Comparison of ENCODE assay signal across 8 mouse cellular contexts in genomic region chr6:81975971-81976621, GRCm38 (mm10). TPM values are rescaled to one million over a fixed set of nuclear protein-coding genes. Genes with fewer than 3 reads are reported as not detected.
A peak's percentile ranks its signal among the peaks of the same experiment; 100 is the strongest.
DNase-seq lines count a peak whose midpoint lies in the region; ATAC-seq and TF ChIP-seq lines count a peak whose summit lies in the region.

No protein-coding gene starts in this region.

- no peak overlapping the region for H3K4me3 ChIP-seq in heart, embryonic 11.5 days (ENCODE audit: low read depth, low read length)
- H3K4me3 ChIP-seq in kidney, adult 2 months (ENCODE audit: insufficient read depth, low read depth, low read length), result no peak overlapping the region
- H3K4me3 ChIP-seq in limb, embryonic 10.5 days, result no peak overlapping the region

- H3K27ac ChIP-seq in heart, embryonic 11.5 days (ENCODE audit: low read depth, low read length), result no peak overlapping the region
- no peak overlapping the region for H3K27ac ChIP-seq in kidney, adult 2 months (ENCODE audit: insufficient read depth, low read depth, low read length)
- no peak overlapping the region for H3K27ac ChIP-seq in limb, embryonic 10.5 days

- DNase-seq in heart, adult 11 months, result peak; percentile 88
- peak; percentile 59 for DNase-seq in gastrocnemius, postnatal 14 days
- DNase-seq in kidney, adult 2 months, result peak; percentile 82
- peak; percentile 83 for DNase-seq in limb, embryonic 10.5 days (ENCODE audit: low spot score)
- DNase-seq in naive thymus-derived CD4-positive, alpha-beta T cell, adult 2 months (ENCODE audit: low read depth), result peak; percentile 72
- DNase-seq in spleen, postnatal 4 days (ENCODE audit: low spot score in 2 of 2), result peak; percentile 55 to 77

- H3K27me3 ChIP-seq in heart, embryonic 11.5 days (ENCODE audit: control insufficient read depth, insufficient read depth, low read length), result no peaks in the 10 kb centered on the region
- no peaks in the 10 kb centered on the region for H3K27me3 ChIP-seq in kidney, adult 2 months (replicated peaks; ENCODE audit: control insufficient read depth, insufficient read depth, low read length)
- H3K27me3 ChIP-seq in limb, embryonic 10.5 days (ENCODE audit: low read depth, poor library complexity, severe bottlenecking), result no peaks in the 10 kb centered on the region

- H3K9ac ChIP-seq in heart, embryonic 11.5 days (ENCODE audit: low read depth, low read length), result no peak overlapping the region

- TF ChIP-seq CTCF in kidney, adult 2 months (conservative IDR thresholded peaks at IDR 0.05; ENCODE audit: insufficient read depth, insufficient read length, low read depth, low read length), result peak; percentile 93

- no peak for ATAC-seq in heart, embryonic 11.5 days (replicated peaks; ENCODE audit: insufficient number of reproducible peaks, low FRiP score, low TSS enrichment)
- peak; percentile 95 for ATAC-seq in common myeloid progenitor, adult 5-6 weeks (replicated peaks; ENCODE audit: low read depth, poor library complexity, severe bottlenecking)

- H3K4me1 ChIP-seq in heart, embryonic 11.5 days (ENCODE audit: control insufficient read depth, insufficient read depth, low read length), result no peaks in the 10 kb centered on the region
- no peaks in the 10 kb centered on the region for H3K4me1 ChIP-seq in kidney, adult 2 months (ENCODE audit: control insufficient read depth, insufficient read depth, low read length)
- no peaks in the 10 kb centered on the region for H3K4me1 ChIP-seq in limb, embryonic 10.5 days

- no peak overlapping the region for H3K4me2 ChIP-seq in heart, embryonic 11.5 days

- WGBS in heart, embryonic 11.5 days (ENCODE audit: insufficient replicate concordance), result 35% methylated on average over 7 of the region's 7 CpGs
- 37% methylated on average over 7 of the region's 7 CpGs for WGBS in kidney, adult 2 months
- 37% methylated on average over 7 of the region's 7 CpGs for WGBS in limb, embryonic 10.5 days

- no peak for TF ChIP-seq POLR2A in kidney, adult 2 months (IDR thresholded peaks at IDR 0.05; ENCODE audit: low read depth, low read length)

- intact Hi-C loops in gastrocnemius, postnatal 14 days (cut with DNase I; ENCODE audit: low total_unique reads), result loop anchor here (10.0 kb wide), 1 partner anchor 729 kb away; the partner anchor contains the start of gene Pole4

- H3K36me3 ChIP-seq in heart, embryonic 11.5 days (ENCODE audit: control insufficient read depth, insufficient read depth, low read length), result no peaks in the 10 kb centered on the region
- H3K36me3 ChIP-seq in kidney, adult 2 months (ENCODE audit: control insufficient read depth, insufficient read depth, low read length), result no peaks in the 10 kb centered on the region
- H3K36me3 ChIP-seq in limb, embryonic 10.5 days, result no peaks in the 10 kb centered on the region

- no peaks in the 10 kb centered on the region for H3K9me3 ChIP-seq in heart, embryonic 11.5 days (replicated peaks; ENCODE audit: control insufficient read depth, low read length)
- H3K9me3 ChIP-seq in limb, embryonic 10.5 days (replicated peaks), result no peaks in the 10 kb centered on the region

RNA-seq across cellular contexts. Expression of gene Mrpl19, which starts 10.3 kb away (rescaled TPM):
- polyA plus RNA-seq in heart, embryonic 11.5 days (2014; fragmentation: Nextera tagmentation; extraction: Ambion mirVana), result 73.6 and 80.0 TPM in 2 replicates
- total RNA-seq in common myeloid progenitor, adult 5-6 weeks (2017), result 17.3 and 27.5 TPM in 2 replicates
- 10 to 100 TPM; 24.2 to 24.7 TPM for total RNA-seq in gastrocnemius, postnatal 14 days (2021)
- 4.2 and 4.6 TPM in 2 replicates for polyA plus RNA-seq in kidney, adult 2 months (2012; rRNA removed)
- polyA plus RNA-seq in limb, embryonic 10.5 days (2016; fragmentation: Nextera tagmentation; extraction: Ambion mirVana), result 62.9 and 75.7 TPM in 2 replicates

RNA-seq across cellular contexts. Expression of gene Gcfc2, which starts 52.6 kb away (rescaled TPM):
- 7.8 and 9.0 TPM in 2 replicates for polyA plus RNA-seq in heart, embryonic 11.5 days (2014; fragmentation: Nextera tagmentation; extraction: Ambion mirVana)
- total RNA-seq in common myeloid progenitor, adult 5-6 weeks (2017), result 25.7 and 31.8 TPM in 2 replicates
- total RNA-seq in gastrocnemius, postnatal 14 days (2021), result 1 to 10 TPM; 2.5 to 2.8 TPM
- polyA plus RNA-seq in kidney, adult 2 months (2012; rRNA removed), result 1.5 TPM in 2 replicates
- 13.6 and 15.5 TPM in 2 replicates for polyA plus RNA-seq in limb, embryonic 10.5 days (2016; fragmentation: Nextera tagmentation; extraction: Ambion mirVana)

Comparison
In these comparisons a context has a peak if more than half of its experiments do, and no peak if none do; other contexts are left out.
1. RNA of gene Mrpl19, which starts 10.3 kb away (polyA plus RNA-seq): 73.6 to 80.0 TPM in heart, embryonic 11.5 days and 62.9 to 75.7 TPM in limb, embryonic 10.5 days; 4.2 to 4.6 TPM in kidney, adult 2 months; every median in the first group is over 10 times any median in the second.
2. Peak in every context shown above with its lines, with median percentiles within 50 percentile points of each other: DNase-seq.